Mouse (Mus musculus) kidney, postnatal 14 days (tissue): ENCODE measurements around the gene Napsa.

ENCODE experiments used
- DNase-seq: peaks from one replicate; pipeline ENCODE4 v3.0.0; 2022; ENCODE audit warnings: mixed read lengths

The Napsa gene

DNA sequence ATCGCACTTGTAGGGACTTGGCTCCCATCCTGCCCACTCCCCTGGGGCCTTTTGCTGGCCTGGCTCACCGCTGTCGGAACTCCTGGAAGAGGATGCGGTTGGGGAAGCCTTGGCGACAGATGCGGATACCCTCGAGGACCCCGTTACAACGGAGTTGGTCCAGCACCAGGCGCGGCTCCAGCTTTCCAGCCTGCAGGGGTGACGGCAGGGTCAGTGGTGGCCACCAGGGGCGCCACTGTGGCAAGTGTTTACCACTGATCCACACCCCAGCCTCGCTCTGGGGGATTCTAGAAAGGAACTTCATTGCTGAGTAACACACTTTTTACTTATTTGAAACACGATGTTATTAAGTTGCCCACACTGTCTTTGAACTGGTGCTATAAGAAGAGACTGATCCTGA is 61.2 kb downstream of the Napsa start:
- no peak for DNase-seq
